Mouse (Mus musculus) Muller cell, postnatal 12 days (primary cell): ENCODE data around the gene Rras2.
A peak's percentile ranks its signal among the peaks of the same experiment; 100 is the strongest.

ENCODE experiments used
- DNase-seq: peaks from one replicate; pipeline ENCODE4 v3.0.0-alpha.2; 2015; ENCODE audit errors: inconsistent ontology term

Gene Rras2

GRCm38 (mm10) chr7:114071851-114072616 is 45.5 kb downstream of the Rras2 start:
- peak; percentile 28 for DNase-seq

GRCm38 (mm10) chr7:114071395-114071794 is 46.2 kb downstream of the Rras2 start:
- DNase-seq = peak; percentile 35

GRCm38 (mm10) chr7:114070458-114070840 is 47.1 kb downstream of the Rras2 start:
- peak; percentile 60 for DNase-seq

GRCm38 (mm10) chr7:114069726-114070457 is 47.7 kb downstream of the Rras2 start:
- no peak for DNase-seq

- no peak for DNase-seq
These were observed 48.5 kb downstream of the Rras2 start for GRCm38 (mm10) chr7:114068956-114069533.

GRCm38 (mm10) chr7:114066529-114067178 is 50.9 kb downstream of the Rras2 start:
- peak; percentile 88 for DNase-seq

GRCm38 (mm10) chr7:114065407-114066185 is 52.0 kb downstream of the Rras2 start:
- DNase-seq = peak; percentile 52

- no peak for DNase-seq
These were observed 53.6 kb downstream of the Rras2 start for GRCm38 (mm10) chr7:114063966-114064365.

GRCm38 (mm10) chr7:114063534-114063933 is 54.0 kb downstream of the Rras2 start:
- DNase-seq = no peak

GRCm38 (mm10) chr7:114062451-114062850 is 55.1 kb downstream of the Rras2 start:
- no peak for DNase-seq

GRCm38 (mm10) chr7:114060445-114060844 is 57.1 kb downstream of the Rras2 start:
- DNase-seq = no peak

GRCm38 (mm10) chr7:114058927-114059441 is 58.6 kb downstream of the Rras2 start:
- DNase-seq = no peak

- no peak for DNase-seq
These were observed 59.4 kb downstream of the Rras2 start for GRCm38 (mm10) chr7:114058166-114058565.

- no peak for DNase-seq
These were observed 63.9 kb downstream of the Rras2 start for GRCm38 (mm10) chr7:114053720-114054119.

GRCm38 (mm10) chr7:114045814-114046213 is 71.8 kb downstream of the Rras2 start:
- no peak for DNase-seq

- DNase-seq = no peak
These were observed 73.5 kb downstream of the Rras2 start for GRCm38 (mm10) chr7:114043929-114044549.

- no peak for DNase-seq
These were observed 74.3 kb downstream of the Rras2 start for GRCm38 (mm10) chr7:114042973-114043928.

GRCm38 (mm10) chr7:114041349-114041748 is 76.2 kb downstream of the Rras2 start:
- no peak for DNase-seq

GRCm38 (mm10) chr7:114037237-114037636 is 80.3 kb downstream of the Rras2 start:
- DNase-seq = no peak
